Mouse (Mus musculus): ENCODE measurements around the gene Ctdnep1.

Ctdnep1 gene

GRCm38 (mm10) chr11:69989949-69990348 lies 9.0 kb downstream of the Ctdnep1 start:
- no peak for DNase-seq

DNA sequence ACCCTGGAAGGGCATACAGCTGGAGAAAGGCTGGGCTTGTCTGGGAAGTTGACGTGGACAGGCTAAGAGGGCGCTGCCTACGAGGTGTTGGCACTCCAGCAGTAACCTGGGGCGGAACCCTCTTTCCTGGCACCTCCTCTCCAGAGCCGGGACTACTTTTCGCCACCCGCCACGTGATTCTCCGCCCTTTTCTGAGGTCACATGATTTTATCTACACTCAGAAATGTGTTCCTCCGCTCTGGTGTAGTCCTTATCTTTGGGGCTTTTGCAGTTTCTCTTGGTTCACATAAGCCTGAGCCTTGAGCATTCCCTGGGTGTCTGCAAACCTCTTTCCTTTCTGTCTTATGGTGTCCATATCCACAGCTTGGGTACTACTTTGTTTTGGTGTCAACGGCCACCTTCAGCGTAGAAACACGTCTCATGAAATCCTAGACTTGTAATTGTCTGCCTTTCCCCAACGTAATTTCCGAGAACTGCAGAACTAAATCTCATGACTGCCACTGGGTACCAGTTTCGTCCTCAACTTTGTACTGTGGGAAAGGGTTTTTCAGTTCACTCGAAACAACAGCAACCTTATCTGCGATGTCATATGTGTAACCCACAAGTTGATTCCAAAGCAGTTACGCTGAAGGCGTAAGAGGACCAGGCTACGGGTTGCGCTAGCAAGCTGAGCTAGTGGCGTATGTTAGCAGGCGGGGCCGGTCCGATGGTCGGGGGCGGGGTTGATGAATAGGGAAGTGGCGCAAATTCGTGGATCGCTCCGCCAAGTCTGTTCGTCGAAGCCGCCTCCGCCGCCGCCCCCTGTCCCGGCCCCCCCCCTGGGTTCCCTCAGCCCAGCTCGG lies 10.1 kb downstream of the Ctdnep1 start, which contains the start of gene Gabarap:
Gabarap (plus strand) TSS at position 294 of the 842 bp plus-strand sequence.
- DNase-seq = peak; percentile 95

GRCm38 (mm10) chr11:69991711-69992110 lies 10.8 kb downstream of the Ctdnep1 start:
- no peak for DNase-seq

DNA sequence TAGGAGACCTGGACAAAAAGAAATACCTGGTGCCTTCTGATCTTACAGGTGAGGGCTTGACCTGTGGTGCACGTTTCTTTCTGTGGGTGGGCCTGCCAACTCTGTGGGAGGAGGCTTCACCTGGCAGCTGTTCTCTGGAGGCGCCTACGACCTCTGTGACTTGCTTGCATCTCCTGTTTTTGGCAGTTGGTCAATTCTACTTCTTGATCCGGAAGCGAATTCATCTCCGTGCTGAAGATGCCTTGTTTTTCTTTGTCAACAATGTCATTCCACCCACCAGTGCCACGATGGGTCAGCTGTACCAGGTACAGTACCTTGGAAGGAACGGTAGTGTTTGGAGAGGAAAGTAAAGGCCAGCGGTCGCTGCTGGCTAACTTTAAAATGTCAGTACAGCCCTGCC lies 11.4 kb downstream of the Ctdnep1 start:
- peak in 1 of 2 experiments; percentile 26 for DNase-seq

GRCm38 (mm10) chr11:69992932-69993331 lies 12.0 kb downstream of the Ctdnep1 start:
- DNase-seq = no peak

DNA sequence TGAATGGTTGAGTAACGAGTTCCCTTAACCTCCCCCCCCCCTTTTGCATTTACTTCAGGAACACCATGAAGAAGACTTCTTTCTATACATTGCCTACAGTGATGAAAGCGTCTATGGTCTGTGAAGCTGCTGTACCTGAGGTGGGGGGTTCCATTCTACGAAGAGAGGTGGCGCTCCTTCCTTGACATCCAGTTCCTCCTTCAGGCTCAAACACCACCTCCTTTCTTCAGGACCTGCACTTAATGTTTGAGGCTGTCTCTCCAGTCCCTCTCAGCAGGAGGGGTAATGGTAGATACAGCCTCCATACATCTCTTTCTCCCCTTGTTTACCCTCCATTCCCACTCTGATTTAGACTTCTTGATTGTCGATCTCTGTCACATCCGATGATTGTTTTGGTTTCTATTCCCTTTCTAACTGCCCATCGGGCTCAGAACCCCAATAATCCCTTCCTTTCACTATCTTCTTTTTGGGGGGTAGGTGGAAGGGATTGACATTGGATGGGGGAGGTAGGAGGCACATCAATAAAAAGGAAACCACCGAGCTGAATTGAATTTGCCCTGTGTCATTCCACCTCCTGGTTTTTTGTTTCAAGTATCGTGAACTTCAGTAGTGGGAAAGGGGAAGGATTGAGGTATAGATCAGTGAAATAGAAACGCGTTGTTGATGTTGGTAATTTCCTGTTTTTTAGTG lies 13.6 kb downstream of the Ctdnep1 start:
- no peak for DNase-seq

- DNase-seq = peak; percentile 94 to 99
Measured at GRCm38 (mm10) chr11:69995391-69995960, 14.5 kb downstream of the Ctdnep1 start, which contains the start of gene Phf23. TSS of gene Phf23 (plus strand) at chr11:69995777.

DNA sequence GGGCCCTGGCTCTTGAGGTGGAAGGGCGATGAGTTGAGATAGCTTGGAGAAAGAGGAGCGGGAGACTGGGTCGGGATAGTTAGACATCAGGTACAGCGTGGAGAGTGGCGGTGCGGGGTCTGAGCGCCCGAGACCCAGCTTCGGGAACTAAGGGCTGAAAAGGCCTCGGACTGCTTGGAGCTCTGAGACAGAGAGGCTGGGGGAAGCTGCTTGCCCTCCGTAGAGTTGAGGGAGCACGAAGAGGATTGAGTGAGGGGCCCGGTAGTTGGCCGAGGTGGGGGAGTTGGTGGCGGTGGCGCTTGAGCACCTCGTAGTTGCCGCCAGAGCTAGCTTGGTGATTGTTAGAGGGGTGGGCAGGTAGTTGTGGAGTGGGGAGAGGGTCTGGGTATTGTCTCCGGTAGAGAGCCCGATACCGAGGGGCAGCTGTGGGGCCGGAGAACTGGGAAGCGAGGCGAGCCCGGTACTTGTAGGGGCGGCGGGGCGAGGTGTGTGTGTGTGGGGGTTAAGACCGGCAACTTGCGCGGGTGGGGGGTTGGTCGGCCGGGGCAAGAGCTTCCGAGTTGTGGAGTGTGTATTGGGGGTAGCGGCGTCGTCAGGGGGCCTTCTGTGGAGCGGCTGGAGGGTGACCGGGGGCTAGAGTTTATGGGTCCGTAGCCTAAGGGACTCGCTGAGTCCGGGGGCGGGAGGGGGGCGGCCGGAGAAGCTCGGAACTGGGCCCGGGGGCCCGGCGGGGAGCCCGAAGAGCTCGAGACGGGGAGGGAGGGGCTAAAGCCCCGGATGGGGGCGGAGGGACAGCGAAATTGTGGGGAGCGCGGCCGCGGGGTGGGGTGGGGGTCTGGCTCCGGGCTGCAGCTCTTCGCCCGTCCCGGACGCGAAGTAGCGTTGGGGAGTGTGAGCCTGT lies 15.5 kb downstream of the Ctdnep1 start:
- DNase-seq = peak in 1 of 2 experiments; percentile 61

GRCm38 (mm10) chr11:69997070-69997509 lies 16.1 kb downstream of the Ctdnep1 start:
- DNase-seq = peak; percentile 75 to 84

- peak in 1 of 2 experiments; percentile 43 for DNase-seq
Measured at GRCm38 (mm10) chr11:69998567-69999491, 17.9 kb downstream of the Ctdnep1 start.

DNA sequence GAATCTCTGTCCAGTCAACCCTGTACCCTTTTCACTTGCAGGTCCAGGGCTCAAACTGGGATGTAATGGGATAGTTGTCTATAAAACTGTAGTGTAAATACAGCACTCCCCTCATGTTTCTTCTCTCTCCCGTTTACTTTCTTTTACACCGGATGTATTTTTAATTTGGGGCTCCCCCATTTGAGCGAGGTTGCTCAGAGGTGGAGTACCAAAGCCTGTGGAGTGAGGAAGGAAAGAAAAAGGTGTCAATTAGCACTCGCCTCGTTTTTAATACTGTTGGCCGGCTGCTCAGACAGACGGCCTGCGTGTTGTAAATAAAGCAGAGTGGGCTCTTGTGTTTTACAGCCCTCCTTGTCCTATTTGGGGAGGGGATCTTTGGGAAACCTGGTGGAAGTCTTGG lies 18.7 kb downstream of the Ctdnep1 start:
- DNase-seq = no peak

DNA sequence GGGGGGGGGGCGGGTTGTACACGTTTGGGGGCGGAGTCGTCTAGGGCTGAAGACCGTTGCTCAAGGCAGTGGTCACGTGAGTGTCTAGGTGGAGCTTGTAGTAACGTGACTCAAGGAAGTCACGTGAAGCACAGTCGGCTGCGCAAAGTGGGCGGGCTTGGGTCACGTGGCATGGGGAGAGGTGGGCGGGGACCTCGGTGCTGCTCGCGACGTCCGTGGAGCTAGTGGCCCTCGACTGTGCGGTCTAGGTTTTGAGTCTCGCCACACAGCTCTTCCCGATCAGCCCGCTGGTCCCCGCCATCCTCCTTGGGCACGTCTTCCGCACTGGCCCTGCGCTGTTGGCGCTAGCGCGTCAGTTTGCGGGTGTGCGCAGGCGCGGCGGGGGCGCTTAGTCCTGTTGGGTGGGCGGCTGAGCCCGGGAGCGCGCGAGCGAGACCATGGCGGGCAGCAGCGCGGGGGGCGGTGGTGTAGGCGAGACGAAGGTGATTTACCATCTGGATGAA lies 19.5 kb downstream of the Ctdnep1 start, which contains the start of gene Dvl2:
Dvl2 (plus strand) TSS at position 200 of the 503 bp plus-strand sequence.
- DNase-seq = peak; percentile 85 to 92

- DNase-seq = no peak
Measured at GRCm38 (mm10) chr11:70001159-70001558, 20.2 kb downstream of the Ctdnep1 start.

GRCm38 (mm10) chr11:70001865-70002264 lies 20.9 kb downstream of the Ctdnep1 start:
- no peak for DNase-seq

GRCm38 (mm10) chr11:70002471-70002870 lies 21.5 kb downstream of the Ctdnep1 start:
- DNase-seq = no peak

GRCm38 (mm10) chr11:70005521-70005920 lies 24.6 kb downstream of the Ctdnep1 start:
- DNase-seq = no peak

- DNase-seq = no peak
Measured at GRCm38 (mm10) chr11:70010033-70010432, 29.1 kb downstream of the Ctdnep1 start.

DNA sequence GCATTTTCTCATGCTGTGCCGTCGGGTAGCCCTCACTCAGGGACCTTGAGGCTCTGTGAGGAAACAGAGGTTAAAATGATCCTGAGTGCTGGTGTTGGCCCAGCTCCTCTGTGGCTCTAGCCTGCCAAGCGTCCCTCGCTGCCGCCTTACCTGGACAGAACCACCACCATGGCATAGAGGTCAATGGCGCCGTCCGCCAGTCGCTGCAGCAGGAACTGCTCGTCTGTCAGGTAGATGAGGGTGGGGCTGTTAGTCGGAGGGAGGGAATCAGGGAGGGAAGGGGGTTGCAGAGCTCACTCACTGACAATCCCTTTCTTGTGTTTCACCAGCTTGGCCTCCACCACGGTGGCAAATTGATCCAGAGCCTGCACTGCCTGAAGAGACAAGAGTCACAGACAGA lies 29.6 kb downstream of the Ctdnep1 start:
- DNase-seq = no peak

GRCm38 (mm10) chr11:70010961-70011360 lies 30.0 kb downstream of the Ctdnep1 start:
- DNase-seq = no peak

- DNase-seq = no peak
Measured at GRCm38 (mm10) chr11:70012931-70013330, 32.0 kb downstream of the Ctdnep1 start.

GRCm38 (mm10) chr11:70013408-70013807 lies 32.5 kb downstream of the Ctdnep1 start:
- no peak for DNase-seq
